In genomic region chr1:137514750-137515149, GRCm38 (mm10) we compare ENCODE assay signal across 22 mouse cellular contexts.
DNase-seq lines count a peak whose midpoint lies in the region; ATAC-seq and TF ChIP-seq lines count a peak whose summit lies in the region.
"Had no signal": no experiment of that assay in that cellular context is flagged by ENCODE, and none has a peak within 500 bp of the region (broad histone marks: within the 10 kb centered on the region; RNA-seq: fewer than 3 reads in every experiment).

No protein-coding gene starts in this region.

- no peak for TF ChIP-seq POLR2A in brain, embryonic 14.5 days (IDR thresholded peaks at IDR 0.05; ENCODE audit: borderline replicate concordance, extremely low read depth, insufficient read depth, insufficient read length, poor library complexity, severe bottlenecking)

- no peaks in the 10 kb centered on the region for H3K27me3 ChIP-seq in hindbrain, embryonic 12.5 days
- H3K27me3 ChIP-seq: neural tube, embryonic 12.5 days; stomach, embryonic 15.5 days had no signal

- 64% methylated on average over 2 of the region's 2 CpGs for WGBS in hindbrain, embryonic 12.5 days

- no peak overlapping the region for H3K4me2 ChIP-seq in hindbrain, embryonic 12.5 days (replicated peaks)
- H3K4me2 ChIP-seq: heart, embryonic 11.5 days; neural tube, embryonic 12.5 days; stomach, embryonic 15.5 days had no signal

- no peak overlapping the region for H3K9ac ChIP-seq in hindbrain, embryonic 12.5 days
- H3K9ac ChIP-seq: liver, postnatal 0 days; neural tube, embryonic 12.5 days; stomach, embryonic 15.5 days had no signal

- H3K4me1 ChIP-seq in hindbrain, embryonic 12.5 days: no peaks in the 10 kb centered on the region
- H3K4me1 ChIP-seq: neural tube, embryonic 12.5 days; stomach, embryonic 15.5 days had no signal

- no peaks in the 10 kb centered on the region for H3K9me3 ChIP-seq in hindbrain, embryonic 12.5 days (replicated peaks)
- H3K9me3 ChIP-seq: limb, embryonic 10.5 days; neural tube, embryonic 12.5 days; stomach, embryonic 15.5 days had no signal

- DNase-seq in left cerebral cortex, postnatal 4 days: peak; percentile 48
- no peak for DNase-seq in left cerebral cortex, adult 2 months (ENCODE audit: extremely low spot score in 1 of 2, low spot score in 2 of 2)
- peak; percentile 38 for DNase-seq in brain, embryonic 14.5 days (ENCODE audit: low read depth)
- peak; percentile 4 for DNase-seq in cerebellum, adult 8-10 months
- DNase-seq in adrenal gland, adult 8-10 months: no peak
- DNase-seq in yolk sac, embryonic 10.5 days (ENCODE audit: low spot score): no peak
- DNase-seq: adrenal gland, adult 2 months; gastrocnemius, adult 2 months; heart, postnatal 10 days; kidney, adult 18-20 months; kidney, postnatal 10 days; liver, postnatal 0 days; lung, postnatal 10 days; right cerebral cortex, postnatal 14 days; thymus, adult 18-20 months; thymus, postnatal 4 days had no signal

- no peak for TF ChIP-seq CTCF in left cerebral cortex, adult 2 months (IDR thresholded peaks at IDR 0.05)
- no peak for TF ChIP-seq CTCF in brain, embryonic 14.5 days (IDR thresholded peaks at IDR 0.05; ENCODE audit: borderline replicate concordance, extremely low read depth, insufficient read depth, insufficient read length)

- no peak overlapping the region for H3K27ac ChIP-seq in left cerebral cortex, adult 2 months
- no peak overlapping the region for H3K27ac ChIP-seq in hindbrain, embryonic 12.5 days
- H3K27ac ChIP-seq: gastrocnemius, adult 2 months; layer of hippocampus, adult 2 months; limb, embryonic 10.5 days; neural tube, embryonic 12.5 days; stomach, embryonic 15.5 days had no signal

- intact Hi-C loops in left cerebral cortex, postnatal 4 days (cut with DNase I): no loop called here
- intact Hi-C loops in left cerebral cortex, adult 2 months (cut with DNase I): no loop called here

- no peak overlapping the region for H3K4me3 ChIP-seq in left cerebral cortex, adult 2 months
- no peak overlapping the region for H3K4me3 ChIP-seq in hindbrain, embryonic 12.5 days
- H3K4me3 ChIP-seq: gastrocnemius, adult 2 months; layer of hippocampus, adult 2 months; limb, embryonic 10.5 days; neural tube, embryonic 12.5 days; stomach, embryonic 15.5 days had no signal

- H3K36me3 ChIP-seq in hindbrain, embryonic 12.5 days: no peaks in the 10 kb centered on the region
- H3K36me3 ChIP-seq: limb, embryonic 10.5 days; neural tube, embryonic 12.5 days; stomach, embryonic 15.5 days had no signal

- ATAC-seq in hindbrain, embryonic 12.5 days (ENCODE audit: low FRiP score): peak; percentile 54
- ATAC-seq: liver, postnatal 0 days had no signal

Comparison
In these comparisons a context has a peak if more than half of its experiments do, and no peak if none do; other contexts are left out.
1. DNase-seq: peak in left cerebral cortex, postnatal 4 days (single experiment), brain, embryonic 14.5 days (single experiment) and cerebellum, adult 8-10 months (single experiment); none in left cerebral cortex, adult 2 months (0 of 2), adrenal gland, adult 8-10 months (single experiment) and yolk sac, embryonic 10.5 days (single experiment).